In genomic region chr4:125300503-125301457, GRCm38 (mm10) we compare ENCODE assay signal across 8 mouse cellular contexts.
DNase-seq lines count a peak whose midpoint lies in the region; ATAC-seq lines count a peak whose summit lies in the region.

No protein-coding gene starts in this region.

- H3K27ac ChIP-seq in kidney, embryonic 15.5 days: no peak overlapping the region
- no peak overlapping the region for H3K27ac ChIP-seq in kidney, embryonic 16.5 days (ENCODE audit: low read length)
- H3K27ac ChIP-seq in midbrain, embryonic 10.5 days (replicated peaks): no peak overlapping the region

- ATAC-seq in kidney, embryonic 15.5 days (replicated peaks; ENCODE audit: low FRiP score): no peak
- ATAC-seq in kidney, embryonic 16.5 days (ENCODE audit: low FRiP score, low TSS enrichment): peak; percentile 63; the same call in 1 of the 2 replicates
- ATAC-seq in inflammation-experienced regulatory T-cells, adult 6 months: no peak

- H3K36me3 ChIP-seq in kidney, embryonic 15.5 days: no peaks in the 10 kb centered on the region
- H3K36me3 ChIP-seq in kidney, embryonic 16.5 days (ENCODE audit: insufficient read depth, low read length): no peaks in the 10 kb centered on the region
- H3K36me3 ChIP-seq in midbrain, embryonic 10.5 days: no peaks in the 10 kb centered on the region

- H3K9ac ChIP-seq in kidney, embryonic 15.5 days: no peak overlapping the region
- H3K9ac ChIP-seq in kidney, embryonic 16.5 days (replicated peaks; ENCODE audit: low read length): no peak overlapping the region

- H3K4me2 ChIP-seq in kidney, embryonic 15.5 days: no peak overlapping the region
- H3K4me2 ChIP-seq in kidney, embryonic 16.5 days (replicated peaks; ENCODE audit: low read depth, low read length): no peak overlapping the region

- WGBS in kidney, embryonic 15.5 days: 24% methylated on average over 33 of the region's 33 CpGs
- 22% methylated on average over 33 of the region's 33 CpGs for WGBS in kidney, embryonic 16.5 days
- WGBS in midbrain, embryonic 10.5 days: 24% methylated on average over 33 of the region's 33 CpGs

- no peak overlapping the region for H3K4me3 ChIP-seq in kidney, embryonic 15.5 days (replicated peaks)
- H3K4me3 ChIP-seq in kidney, embryonic 16.5 days (ENCODE audit: low read length): no peak overlapping the region
- H3K4me3 ChIP-seq in midbrain, embryonic 10.5 days: no peak overlapping the region

- H3K4me1 ChIP-seq in kidney, embryonic 15.5 days: no peaks in the 10 kb centered on the region
- H3K4me1 ChIP-seq in kidney, embryonic 16.5 days (ENCODE audit: insufficient read depth, low read length): no peaks in the 10 kb centered on the region
- H3K4me1 ChIP-seq in midbrain, embryonic 10.5 days: peaks cover 7% of the 10 kb centered on the region

- H3K27me3 ChIP-seq in kidney, embryonic 15.5 days: peaks cover 42% of the 10 kb centered on the region
- peaks cover 10% of the 10 kb centered on the region; the same call in 1 of the 2 replicates for H3K27me3 ChIP-seq in kidney, embryonic 16.5 days (ENCODE audit: insufficient read depth, low read length)
- peaks cover 16% of the 10 kb centered on the region; the same call in 1 of the 2 replicates for H3K27me3 ChIP-seq in midbrain, embryonic 10.5 days (ENCODE audit: low read depth, poor library complexity, severe bottlenecking)

- no peaks in the 10 kb centered on the region for H3K9me3 ChIP-seq in kidney, embryonic 15.5 days (replicated peaks)
- no peaks in the 10 kb centered on the region for H3K9me3 ChIP-seq in kidney, embryonic 16.5 days (ENCODE audit: low read length)
- H3K9me3 ChIP-seq in midbrain, embryonic 10.5 days (replicated peaks): no peaks in the 10 kb centered on the region

- DNase-seq in kidney, adult 18-20 months: peak; percentile 36
- DNase-seq in adrenal gland, adult 8-10 months: peak; percentile 47
- DNase-seq in forelimb bud, embryonic 11.5 days (ENCODE audit: low read depth, low spot score): peak; percentile 92
- DNase-seq in midbrain, embryonic 10.5 days (ENCODE audit: low spot score): peak; percentile 84
- DNase-seq in thymus, postnatal 14 days: peak; percentile 55

Comparison
In these comparisons a context has a peak if more than half of its experiments do, and no peak if none do; other contexts are left out.
1. DNase-seq: peak in every context shown above with its lines; median percentile 92 in forelimb bud, embryonic 11.5 days; 84 in midbrain, embryonic 10.5 days; 55 in thymus, postnatal 14 days; 47 in adrenal gland, adult 8-10 months; 36 in kidney, adult 18-20 months.